Mouse (Mus musculus) small intestine, adult 2 months (tissue): ENCODE measurements around the gene Agap1.

Experiments used
- CTCF ChIP-seq: fragments of 200-500 bp; IDR thresholded peaks from 2 replicates; pipeline ENCODE4 v1.5.1; 2012; ENCODE audit warnings: low read depth, mild to moderate bottlenecking, control low read depth, inconsistent platforms, low read length, moderate library complexity, mixed read lengths; ENCODE audit not compliant: insufficient replicate concordance, insufficient read length; ENCODE audit errors: extremely low read depth
- POLR2A ChIP-seq: fragments of 200-500 bp; IDR thresholded peaks from 2 replicates; pipeline ENCODE4 v1.6.1; 2012; ENCODE audit warnings: low read depth, mild to moderate bottlenecking, control low read depth, inconsistent platforms, low read length, moderate library complexity

- TF ChIP-seq POLR2A (no peak), CTCF (no peak)
Measured at GRCm38 (mm10) chr1:89876346-89877072, 421.9 kb downstream of the Agap1 start.
